Mouse (Mus musculus) C2C12 (cell line): ENCODE data around the gene Tspan5. TPM values are rescaled to one million over a fixed set of nuclear protein-coding genes. Genes with fewer than 3 reads are reported as not detected.

Source experiments
- H3K27me3 ChIP-seq: one replicate; pipeline ENCODE4 v1.6.1; 2011; ENCODE audit not compliant: control insufficient read depth, insufficient read depth, insufficient read length
- H3K36me3 ChIP-seq: one replicate; pipeline ENCODE4 v1.6.1; 2011; ENCODE audit not compliant: control insufficient read depth, insufficient read depth
- H3K4me3 ChIP-seq: one replicate; pipeline ENCODE4 v1.5.1; 2011; ENCODE audit warnings: mild to moderate bottlenecking, control low read depth; ENCODE audit not compliant: poor library complexity, insufficient read depth, severe bottlenecking
- H3K79me2 ChIP-seq: one replicate; pipeline ENCODE4 v1.6.1; 2011; ENCODE audit not compliant: control insufficient read depth, insufficient read depth
- H3K79me3 ChIP-seq: one replicate; pipeline ENCODE4 v1.6.1; 2011; ENCODE audit warnings: low read depth, control low read depth
- H3ac ChIP-seq: one replicate; pipeline ENCODE3; 2011; ENCODE audit warnings: low read depth; ENCODE audit not compliant: control insufficient read depth, insufficient read length
- CEBPB ChIP-seq: IDR thresholded peaks from one replicate; pipeline ENCODE4 v1.6.1; 2011; ENCODE audit warnings: low read depth, mild to moderate bottlenecking, control low read depth, moderate library complexity
- CTCF ChIP-seq: IDR thresholded peaks from one replicate; pipeline ENCODE4 v1.5.1; 2011; ENCODE audit not compliant: control insufficient read depth, insufficient read depth, insufficient read length
- FOSL1 ChIP-seq: IDR thresholded peaks from one replicate; pipeline ENCODE4 v1.8.0; 2011; ENCODE audit warnings: mild to moderate bottlenecking, low read length; ENCODE audit not compliant: poor library complexity, insufficient read depth, severe bottlenecking
- MAX ChIP-seq: IDR thresholded peaks from one replicate; pipeline ENCODE4 v1.6.1; 2011; ENCODE audit warnings: mild to moderate bottlenecking, control low read depth
- MYOD1 ChIP-seq: IDR thresholded peaks from one replicate; pipeline ENCODE4 v1.6.1; 2011; ENCODE audit warnings: low read depth; ENCODE audit not compliant: control insufficient read depth, insufficient read length
- MYOG ChIP-seq: IDR thresholded peaks from one replicate; pipeline ENCODE4 v1.6.1; 2011; ENCODE audit not compliant: control insufficient read depth, insufficient read length; ENCODE audit errors: extremely low read depth
- USF1 ChIP-seq: IDR thresholded peaks from one replicate; pipeline ENCODE4 v1.6.1; 2011; ENCODE audit warnings: low read depth, mild to moderate bottlenecking, control low read depth, moderate library complexity
- polyA plus RNA-seq: library from polyadenylated mRNA; unstranded; fragments of >200 nt; fragmentation: generic; extraction: Trizol; gene quantifications from one replicate; pipeline ENCODE4 v1.2.1, GENCODE M21; 2012; ENCODE audit warnings: missing spikeins

The Tspan5 gene
- polyA plus RNA-seq, 1 experiment = 35.7 TPM

DNA sequence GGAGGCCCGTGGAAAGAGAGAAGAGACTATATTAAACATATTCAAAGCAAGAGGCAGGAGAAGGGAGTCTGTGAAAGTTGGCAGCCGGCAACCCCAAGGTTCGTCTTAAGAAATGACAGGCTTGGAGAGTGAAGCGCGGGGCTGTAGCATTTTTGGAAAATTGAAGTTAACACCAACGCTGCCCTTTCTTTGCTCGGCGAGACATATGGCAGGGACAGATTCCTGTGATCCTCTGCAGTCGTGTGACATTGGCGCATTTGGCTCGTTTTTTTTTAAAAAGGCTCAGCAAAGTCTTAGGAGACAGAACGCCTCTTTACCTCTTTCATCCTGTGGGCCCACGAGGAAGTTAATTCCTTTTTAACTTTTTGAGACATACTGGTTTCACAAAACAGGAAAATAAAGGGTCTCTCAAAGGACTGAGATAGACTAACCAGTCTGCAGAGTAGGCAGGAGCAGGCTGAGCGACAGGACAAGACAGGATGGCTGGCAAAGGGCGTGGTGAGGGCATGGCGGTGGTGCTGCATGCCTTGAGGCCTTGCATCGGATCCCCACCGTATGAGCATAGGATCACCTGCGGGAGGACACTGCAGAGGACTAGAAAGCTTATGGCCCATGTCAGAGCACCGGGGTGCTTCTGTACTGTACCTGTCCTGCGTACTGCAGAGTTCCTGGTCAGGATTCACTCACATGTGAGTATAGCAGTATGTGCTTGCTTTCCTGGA, 60.9 kb downstream of the Tspan5 start:
- Histone ChIP-seq H3K79me2 (peaks cover 36% of the 10 kb centered on the region), H3K36me3 (no peaks in the 10 kb centered on the region), H3K27me3 (no peaks in the 10 kb centered on the region), H3ac (no peak overlapping the region), H3K4me3 (no peak overlapping the region), H3K79me3 (peaks cover 21% of the 10 kb centered on the region)
- no peak for TF ChIP-seq USF1

DNA sequence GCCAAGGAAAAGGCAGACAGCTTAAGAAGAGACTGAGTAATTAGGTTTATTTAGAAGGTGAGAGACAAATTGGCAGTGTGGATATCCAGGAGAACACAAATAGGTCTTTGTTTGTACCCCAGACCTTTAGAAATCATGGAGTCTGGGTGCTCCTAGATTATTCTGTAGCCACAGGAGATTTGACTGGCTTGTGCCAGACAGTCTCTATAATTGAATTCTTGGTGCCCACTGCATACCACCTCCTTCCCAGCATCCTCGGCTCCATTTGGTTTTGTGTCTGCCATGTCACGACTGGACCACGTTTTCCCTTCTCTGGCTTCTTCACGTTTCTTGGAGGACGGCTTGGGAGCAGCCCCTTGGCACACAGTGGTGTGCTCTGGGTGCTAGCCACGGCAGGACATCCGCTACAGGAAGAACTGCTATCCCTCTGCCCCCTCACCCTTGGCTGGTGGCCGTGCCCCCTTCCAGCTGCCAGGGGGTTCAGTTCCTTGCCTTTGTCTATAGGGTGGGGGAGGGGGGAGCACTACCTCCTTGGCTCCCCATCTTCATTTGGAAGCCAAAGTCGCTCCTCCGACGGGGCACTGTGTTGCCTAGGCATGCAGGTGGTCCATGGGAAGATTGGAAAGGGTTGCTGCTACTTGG, 61.6 kb downstream of the Tspan5 start:
- Histone ChIP-seq H3K79me2 (peaks cover 30% of the 10 kb centered on the region), H3K27me3 (no peaks in the 10 kb centered on the region), H3ac (no peak overlapping the region), H3K79me3 (peaks cover 22% of the 10 kb centered on the region), H3K36me3 (no peaks in the 10 kb centered on the region), H3K4me3 (no peak overlapping the region)
- TF ChIP-seq MYOD1 = no peak
- no peak for TF ChIP-seq MYOG
- TF ChIP-seq CEBPB = no peak
- no peak for TF ChIP-seq MAX
- TF ChIP-seq USF1 = no peak
- TF ChIP-seq FOSL1 = no peak
- TF ChIP-seq CTCF = no peak

DNA sequence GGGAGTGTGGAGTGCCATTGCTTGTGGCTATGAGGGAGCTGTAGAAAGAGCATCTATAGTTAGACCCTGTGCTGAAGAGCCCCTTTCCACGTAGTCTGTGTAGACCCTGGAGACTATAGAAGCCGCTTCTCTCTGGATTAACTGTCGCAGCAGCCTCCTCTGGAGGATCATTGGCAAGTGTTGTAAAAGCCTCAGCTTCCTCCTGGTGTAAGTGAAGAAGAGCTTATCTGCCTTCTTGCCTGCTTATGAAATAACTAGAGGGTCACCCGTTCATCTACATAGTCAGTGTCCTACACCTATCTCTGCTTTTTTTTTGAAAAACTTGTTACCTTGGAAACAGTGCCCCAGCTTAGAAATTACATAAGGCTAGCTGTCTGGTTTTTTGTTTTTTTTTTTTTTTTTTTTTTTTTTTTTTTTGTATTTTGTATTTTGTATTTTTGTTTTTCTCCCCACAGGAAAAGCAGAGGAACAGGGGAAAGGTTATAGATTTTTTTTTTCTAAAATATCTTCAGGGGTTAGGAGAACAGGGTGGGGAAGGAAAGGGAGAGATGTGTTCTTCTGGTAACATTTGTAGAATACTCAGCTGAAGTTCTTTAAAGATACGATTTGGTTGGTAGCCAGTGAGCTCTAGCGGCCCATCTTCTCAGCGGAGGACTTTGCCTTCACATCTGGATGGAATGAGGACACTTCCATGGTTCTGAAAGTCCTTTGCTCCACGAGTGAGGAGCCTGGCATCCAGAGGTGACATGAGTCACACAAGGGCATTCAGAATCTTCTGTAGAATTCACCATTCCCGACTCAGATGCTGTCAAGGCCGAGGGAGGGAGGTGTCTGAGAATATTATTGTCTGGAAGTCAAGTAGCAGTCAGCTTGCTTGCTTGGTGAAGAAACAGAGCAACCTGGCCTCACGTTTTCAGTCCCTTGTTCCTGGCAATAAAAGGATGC, 62.4 kb downstream of the Tspan5 start:
- Histone ChIP-seq H3ac (no peak overlapping the region), H3K79me2 (peaks cover 21% of the 10 kb centered on the region), H3K79me3 (peaks cover 22% of the 10 kb centered on the region), H3K36me3 (no peaks in the 10 kb centered on the region), H3K27me3 (no peaks in the 10 kb centered on the region), H3K4me3 (no peak overlapping the region)
- no peak for TF ChIP-seq MYOD1
- no peak for TF ChIP-seq MAX
- no peak for TF ChIP-seq CEBPB
- no peak for TF ChIP-seq USF1
- TF ChIP-seq MYOG = no peak

DNA sequence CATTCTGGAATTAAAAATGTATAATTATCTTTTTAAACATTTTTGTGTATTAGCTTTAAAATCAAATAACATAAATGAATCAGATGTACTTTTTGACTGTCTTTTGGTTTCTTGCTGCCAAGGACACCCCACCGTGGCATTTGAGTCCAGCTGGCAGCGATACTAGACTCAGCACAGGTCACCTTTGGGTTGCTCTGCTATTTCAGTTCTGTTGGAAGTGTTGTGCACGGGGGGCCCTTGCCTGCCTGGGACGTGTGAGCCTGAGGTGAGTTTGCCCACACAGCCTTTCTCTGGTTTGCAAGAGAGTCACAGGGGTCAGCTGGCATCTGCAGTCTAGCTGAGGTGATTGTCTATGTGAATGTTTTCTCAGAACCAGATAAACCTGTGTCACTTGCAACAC, 65.8 kb downstream of the Tspan5 start:
- H3K36me3 ChIP-seq = no peaks in the 10 kb centered on the region
- H3K4me3 ChIP-seq = no peak overlapping the region
- H3K79me3 ChIP-seq = peaks cover 27% of the 10 kb centered on the region
- H3ac ChIP-seq = no peak overlapping the region
- peaks cover 26% of the 10 kb centered on the region for H3K79me2 ChIP-seq
- no peak for TF ChIP-seq CEBPB
- no peak for TF ChIP-seq USF1
- no peak for TF ChIP-seq FOSL1
- TF ChIP-seq MYOD1 = no peak
- TF ChIP-seq MYOG = no peak
- TF ChIP-seq CTCF = no peak
- no peak for TF ChIP-seq MAX
- H3K27me3 ChIP-seq = no peaks in the 10 kb centered on the region

DNA sequence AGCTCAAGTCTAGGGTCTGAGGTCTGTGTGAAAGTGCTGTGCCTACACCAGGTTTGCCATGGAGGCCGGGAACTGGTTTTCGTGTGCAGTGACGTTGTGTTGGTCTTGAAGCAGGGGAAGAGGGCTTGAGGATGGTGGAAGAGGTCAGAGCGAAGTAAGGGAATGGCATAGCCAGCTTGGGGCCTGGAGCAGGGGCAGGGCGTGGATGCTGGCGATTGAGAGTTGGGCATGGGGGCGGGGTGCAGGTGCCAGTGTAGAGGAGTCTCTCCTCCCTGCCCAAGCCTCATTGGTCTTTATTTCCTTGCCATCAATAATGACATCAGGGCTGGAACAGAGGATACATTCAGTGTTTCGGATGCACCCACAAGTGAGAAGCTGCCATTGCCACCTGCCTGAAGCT, 67.5 kb downstream of the Tspan5 start:
- no peaks in the 10 kb centered on the region for H3K27me3 ChIP-seq

More for the DNA sequence above, 67.5 kb downstream of the Tspan5 start:
- no peak overlapping the region for H3ac ChIP-seq
- peaks cover 30% of the 10 kb centered on the region for H3K79me3 ChIP-seq
- no peak for TF ChIP-seq MYOD1
- no peak for TF ChIP-seq FOSL1
- TF ChIP-seq CEBPB = no peak
- no peak for TF ChIP-seq MYOG
- no peak for TF ChIP-seq USF1
- TF ChIP-seq CTCF = no peak
- TF ChIP-seq MAX = no peak
- no peak overlapping the region for H3K4me3 ChIP-seq
- H3K79me2 ChIP-seq = peaks cover 26% of the 10 kb centered on the region
- H3K36me3 ChIP-seq = no peaks in the 10 kb centered on the region
